Mouse (Mus musculus): ENCODE results near the gene Pla2g2f. TPM values are rescaled to one million over a fixed set of nuclear protein-coding genes. Genes with fewer than 3 reads are reported as not detected.

Pla2g2f gene
- total and polyA plus RNA-seq, 3 experiments = 0.14 to 0.26 (median 0.18) TPM

- H3K4me3 ChIP-seq = no peak overlapping the region
- H3K79me2 ChIP-seq (replicated peaks; ENCODE audit: control insufficient read depth, insufficient read depth, low read length) = no peaks in the 10 kb centered on the region
- WGBS = 82% methylated on average over 4 of the region's 4 CpGs
- intact Hi-C loops (cut with DNase I) = no loop called here
- H3K27ac ChIP-seq = no peak overlapping the region
- H3K9ac ChIP-seq (ENCODE audit: low read depth, low read length) = no peak overlapping the region
- H3K36me3 ChIP-seq (ENCODE audit: control insufficient read depth, insufficient read depth, low read length) = no peaks in the 10 kb centered on the region
- H3K4me1 ChIP-seq (ENCODE audit: control insufficient read depth, insufficient read depth, low read length) = no peaks in the 10 kb centered on the region
- no peaks in the 10 kb centered on the region; the same call in 1 of the 2 replicates for H3K27me3 ChIP-seq (ENCODE audit: control insufficient read depth, insufficient read depth, low read length)
- no peak for DNase-seq
- TF ChIP-seq CTCF (IDR thresholded peaks at IDR 0.05) = no peak
- TF ChIP-seq EP300 (IDR thresholded peaks at IDR 0.05; ENCODE audit: insufficient read depth, low read depth, low read length) = no peak
- no peak for TF ChIP-seq POLR2A (IDR thresholded peaks at IDR 0.05; ENCODE audit: insufficient read depth, low read depth, low read length)
These were observed 53.3 kb downstream of the Pla2g2f start for GRCm38 (mm10) chr4:138704169-138704568.

- DNase-seq = no peak
- Histone ChIP-seq H3K79me2 (replicated peaks; ENCODE audit: control insufficient read depth, insufficient read depth, low read length) (no peaks in the 10 kb centered on the region), H3K4me3 (no peak overlapping the region), H3K36me3 (ENCODE audit: control insufficient read depth, insufficient read depth, low read length) (no peaks in the 10 kb centered on the region), H3K27ac (no peak overlapping the region), H3K4me1 (ENCODE audit: control insufficient read depth, insufficient read depth, low read length) (no peaks in the 10 kb centered on the region), H3K9ac (ENCODE audit: low read depth, low read length) (no peak overlapping the region), H3K27me3 (ENCODE audit: control insufficient read depth, insufficient read depth, low read length) (no peaks in the 10 kb centered on the region; the same call in 1 of the 2 replicates)
- intact Hi-C loops (cut with DNase I) = no loop called here
- TF ChIP-seq EP300 (IDR thresholded peaks at IDR 0.05; ENCODE audit: insufficient read depth, low read depth, low read length) (no peak), CTCF (IDR thresholded peaks at IDR 0.05) (no peak), POLR2A (IDR thresholded peaks at IDR 0.05; ENCODE audit: insufficient read depth, low read depth, low read length) (no peak)
- 39% methylated on average over 7 of the region's 7 CpGs for WGBS
These were observed 53.8 kb downstream of the Pla2g2f start for GRCm38 (mm10) chr4:138703591-138703990.

DNA sequence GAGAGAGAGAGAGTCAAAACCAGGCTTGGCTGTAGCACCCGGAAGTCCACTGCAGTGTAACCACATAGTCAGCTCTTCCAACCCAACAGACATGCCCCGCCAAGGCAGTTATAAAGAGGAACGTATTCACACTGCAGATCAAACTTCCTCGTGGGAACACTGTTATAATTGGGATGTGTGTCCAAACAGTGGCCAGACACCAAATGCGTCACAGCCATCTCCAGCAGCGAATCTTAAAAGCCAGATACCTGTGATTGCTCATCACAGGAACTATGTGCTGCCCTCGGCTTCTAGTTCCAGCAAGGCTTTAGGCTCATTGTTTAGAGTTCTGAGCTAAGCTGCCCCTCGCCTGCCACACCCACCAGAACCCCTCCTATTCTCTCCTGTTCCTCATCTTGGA, 54.9 kb downstream of the Pla2g2f start:
- no peak for DNase-seq
- Histone ChIP-seq H3K36me3 (ENCODE audit: control insufficient read depth, insufficient read depth, low read length) (no peaks in the 10 kb centered on the region), H3K27ac (no peak overlapping the region), H3K4me1 (ENCODE audit: control insufficient read depth, insufficient read depth, low read length) (no peaks in the 10 kb centered on the region), H3K4me3 (no peak overlapping the region), H3K27me3 (ENCODE audit: control insufficient read depth, insufficient read depth, low read length) (no peaks in the 10 kb centered on the region; the same call in 1 of the 2 replicates), H3K9ac (ENCODE audit: low read depth, low read length) (no peak overlapping the region), H3K79me2 (replicated peaks; ENCODE audit: control insufficient read depth, insufficient read depth, low read length) (no peaks in the 10 kb centered on the region)
- intact Hi-C loops (cut with DNase I) = no loop called here
- 69% methylated on average over 8 of the region's 8 CpGs for WGBS
- TF ChIP-seq CTCF (IDR thresholded peaks at IDR 0.05) = no peak
- no peak for TF ChIP-seq EP300 (IDR thresholded peaks at IDR 0.05; ENCODE audit: insufficient read depth, low read depth, low read length)
- no peak for TF ChIP-seq POLR2A (IDR thresholded peaks at IDR 0.05; ENCODE audit: insufficient read depth, low read depth, low read length)

GRCm38 (mm10) chr4:138702031-138702430, 55.4 kb downstream of the Pla2g2f start:
- DNase-seq = no peak
- TF ChIP-seq EP300 (IDR thresholded peaks at IDR 0.05; ENCODE audit: insufficient read depth, low read depth, low read length) (no peak), POLR2A (IDR thresholded peaks at IDR 0.05; ENCODE audit: insufficient read depth, low read depth, low read length) (no peak), CTCF (IDR thresholded peaks at IDR 0.05) (no peak)
- H3K36me3 ChIP-seq (ENCODE audit: control insufficient read depth, insufficient read depth, low read length) = no peaks in the 10 kb centered on the region
- no peaks in the 10 kb centered on the region for H3K79me2 ChIP-seq (replicated peaks; ENCODE audit: control insufficient read depth, insufficient read depth, low read length)
- no peaks in the 10 kb centered on the region for H3K4me1 ChIP-seq (ENCODE audit: control insufficient read depth, insufficient read depth, low read length)
- intact Hi-C loops (cut with DNase I) = no loop called here
- no peak overlapping the region for H3K27ac ChIP-seq
- H3K4me3 ChIP-seq = no peak overlapping the region
- no peaks in the 10 kb centered on the region; the same call in 1 of the 2 replicates for H3K27me3 ChIP-seq (ENCODE audit: control insufficient read depth, insufficient read depth, low read length)
- H3K9ac ChIP-seq (ENCODE audit: low read depth, low read length) = no peak overlapping the region
- WGBS = 54% methylated on average over 2 of the region's 2 CpGs

- H3K27ac ChIP-seq = no peak overlapping the region
- H3K27me3 ChIP-seq (ENCODE audit: control insufficient read depth, insufficient read depth, low read length) = no peaks in the 10 kb centered on the region; the same call in 1 of the 2 replicates
- no peak overlapping the region for H3K4me3 ChIP-seq
- H3K4me1 ChIP-seq (ENCODE audit: control insufficient read depth, insufficient read depth, low read length) = no peaks in the 10 kb centered on the region
- no peak for DNase-seq
- no peaks in the 10 kb centered on the region for H3K36me3 ChIP-seq (ENCODE audit: control insufficient read depth, insufficient read depth, low read length)
- 67% methylated on average over 8 of the region's 8 CpGs for WGBS
- intact Hi-C loops (cut with DNase I) = no loop called here
- TF ChIP-seq CTCF (IDR thresholded peaks at IDR 0.05) (no peak), EP300 (IDR thresholded peaks at IDR 0.05; ENCODE audit: insufficient read depth, low read depth, low read length) (no peak), POLR2A (IDR thresholded peaks at IDR 0.05; ENCODE audit: insufficient read depth, low read depth, low read length) (no peak)
- H3K79me2 ChIP-seq (replicated peaks; ENCODE audit: control insufficient read depth, insufficient read depth, low read length) = no peaks in the 10 kb centered on the region
- H3K9ac ChIP-seq (ENCODE audit: low read depth, low read length) = no peak overlapping the region
These were observed 56.3 kb downstream of the Pla2g2f start for GRCm38 (mm10) chr4:138701111-138701510.

Other genes with a start within 250 kb of the Pla2g2f start
- not detected for gene Vwa5b1, start 121.7 kb downstream of the Pla2g2f start, total RNA-seq (2021)
- gene Vwa5b1, start 121.7 kb downstream of the Pla2g2f start, polyA plus RNA-seq (2012; rRNA removed) = 0.12 TPM in 1 of 2 replicates, not detected in the other
- gene Pla2g2c, start 32.8 kb downstream of the Pla2g2f start, total RNA-seq (2021) = under 1 TPM in 1 of 2 experiments, not detected in 1; 0.14 TPM
- gene Pla2g2c, start 32.8 kb downstream of the Pla2g2f start, polyA plus RNA-seq (2012; rRNA removed) = 0.76 and 0.98 TPM in 2 replicates
- gene Ubxn10, start 20.5 kb downstream of the Pla2g2f start, total RNA-seq (2021) = 1 to 10 TPM; 1.6 to 2.7 TPM
- gene Ubxn10, start 20.5 kb downstream of the Pla2g2f start, polyA plus RNA-seq (2012; rRNA removed) = 7.2 and 7.5 TPM in 2 replicates
- gene Pla2g2d, start 18.1 kb upstream of the Pla2g2f start, total RNA-seq (2021) = under 1 TPM; 0.26 to 0.55 TPM
- 2.3 and 2.7 TPM in 2 replicates for gene Pla2g2d, start 18.1 kb upstream of the Pla2g2f start, polyA plus RNA-seq (2012; rRNA removed)
- gene Pla2g5, start 105.9 kb upstream of the Pla2g2f start, total RNA-seq (2021) = 10 to 100 TPM; 24.8 to 33.0 TPM
- 87.6 and 129 TPM in 2 replicates for gene Pla2g5, start 105.9 kb upstream of the Pla2g2f start, polyA plus RNA-seq (2012; rRNA removed)
- gene Gm13030, start 116.3 kb upstream of the Pla2g2f start, total RNA-seq (2021) = not detected
- gene Gm13030, start 116.3 kb upstream of the Pla2g2f start, polyA plus RNA-seq (2012; rRNA removed) = not detected in 2 replicates
- gene Pla2g2e, start 120.3 kb upstream of the Pla2g2f start, total RNA-seq (2021) = 1 to 10 TPM in 1 of 2 experiments, under 1 TPM in 1; 0.73 to 1.6 TPM
- 0.43 TPM in 1 of 2 replicates, not detected in the other for gene Pla2g2e, start 120.3 kb upstream of the Pla2g2f start, polyA plus RNA-seq (2012; rRNA removed)
- 10 to 100 TPM; 10.4 to 11.7 TPM for gene Otud3, start 156.3 kb upstream of the Pla2g2f start, total RNA-seq (2021)
- gene Otud3, start 156.3 kb upstream of the Pla2g2f start, polyA plus RNA-seq (2012; rRNA removed) = 6.1 and 8.8 TPM in 2 replicates
- not detected for gene Rnf186, start 209.5 kb upstream of the Pla2g2f start, total RNA-seq (2021)
- 2.0 TPM in 1 of 2 replicates, not detected in the other for gene Rnf186, start 209.5 kb upstream of the Pla2g2f start, polyA plus RNA-seq (2012; rRNA removed)
- gene Tmco4, start 215.3 kb upstream of the Pla2g2f start, total RNA-seq (2021) = 10 to 100 TPM in 1 of 2 experiments, 1 to 10 TPM in 1; 9.2 to 11.7 TPM
- 8.4 and 12.2 TPM in 2 replicates for gene Tmco4, start 215.3 kb upstream of the Pla2g2f start, polyA plus RNA-seq (2012; rRNA removed)